Mouse (Mus musculus): Measurements from ENCODE around the gene Cyb5b.
"Not testable (repeated sequence)": the region's sequence is repeated elsewhere in the genome, so short reads cannot be mapped to it uniquely, and the experiment has no call there.

Gene Cyb5b

DNA sequence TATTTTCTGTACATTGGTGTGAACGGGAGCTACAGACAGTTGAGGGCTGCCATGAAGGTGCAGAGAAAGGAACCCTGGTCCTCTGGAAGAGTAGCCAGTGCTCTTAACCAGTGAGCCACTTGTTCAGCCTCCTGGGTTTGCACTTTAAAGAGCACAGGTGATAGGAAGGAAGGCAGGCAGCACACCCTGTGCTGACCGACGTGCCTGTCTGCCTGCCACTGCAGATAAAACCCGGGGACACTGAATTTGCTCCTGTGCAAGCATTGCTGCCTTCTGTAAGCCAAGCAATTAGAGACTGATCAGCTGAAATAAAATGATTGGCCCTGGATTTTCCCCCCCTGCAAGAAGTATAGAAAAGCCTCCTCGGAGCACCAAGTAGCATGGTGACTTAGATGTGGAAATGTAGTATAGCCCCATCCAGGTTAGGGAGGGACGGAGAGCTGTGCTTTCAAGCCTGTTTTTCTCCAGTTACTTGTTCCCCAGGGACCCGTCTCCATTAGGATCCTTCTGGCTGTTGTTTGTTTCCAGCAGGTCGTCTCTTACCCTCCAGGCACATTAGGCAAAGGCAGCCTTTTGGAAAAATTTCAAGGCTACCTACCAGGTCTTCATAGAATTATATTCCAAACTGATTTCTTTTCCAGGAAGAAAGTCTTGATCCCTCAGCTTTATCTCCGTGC lies 22.7 kb downstream of the Cyb5b start:
- no peak for DNase-seq (ENCODE audit: low read depth)

DNA sequence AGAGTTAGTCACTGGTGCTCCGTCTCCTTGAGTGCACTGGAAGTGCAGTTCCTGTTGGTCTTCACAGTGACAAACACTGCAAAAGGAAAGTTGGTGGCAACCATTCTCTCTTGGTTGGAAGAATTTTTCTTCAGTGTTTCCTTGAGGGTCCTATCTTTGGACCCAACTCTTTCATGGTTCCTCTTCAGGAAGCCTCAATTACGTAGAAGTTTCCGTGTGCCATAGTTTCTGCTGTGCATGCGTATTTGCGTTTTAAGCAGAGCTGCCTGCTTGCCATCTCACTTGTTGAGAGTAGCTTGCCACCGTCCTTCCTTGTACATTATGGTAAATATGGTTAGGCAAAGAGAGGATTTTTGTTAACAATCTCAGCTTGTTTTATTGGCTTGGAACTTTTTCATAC lies 30.7 kb downstream of the Cyb5b start:
- DNase-seq (ENCODE audit: low read depth): no peak

DNA sequence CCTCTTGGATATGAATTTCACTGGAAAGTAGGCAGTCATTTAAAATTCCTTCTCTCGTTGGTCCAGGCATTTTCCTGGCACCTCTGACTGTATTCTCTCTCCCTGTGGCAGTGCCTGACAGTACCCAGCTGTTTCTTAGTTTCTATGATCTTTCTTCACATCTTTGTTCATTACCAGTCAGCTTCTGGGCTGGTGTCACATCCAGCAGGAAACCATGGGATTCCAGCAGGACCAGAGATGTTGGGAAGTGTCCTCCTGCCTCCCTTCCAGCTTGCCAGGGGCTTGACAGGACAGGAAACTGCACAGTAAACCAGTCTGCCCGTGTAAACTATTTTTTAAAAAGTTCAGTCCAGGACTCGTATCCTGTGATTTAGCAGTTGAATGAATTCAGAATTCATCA lies 34.6 kb downstream of the Cyb5b start:
- DNase-seq (ENCODE audit: low read depth): no peak

DNA sequence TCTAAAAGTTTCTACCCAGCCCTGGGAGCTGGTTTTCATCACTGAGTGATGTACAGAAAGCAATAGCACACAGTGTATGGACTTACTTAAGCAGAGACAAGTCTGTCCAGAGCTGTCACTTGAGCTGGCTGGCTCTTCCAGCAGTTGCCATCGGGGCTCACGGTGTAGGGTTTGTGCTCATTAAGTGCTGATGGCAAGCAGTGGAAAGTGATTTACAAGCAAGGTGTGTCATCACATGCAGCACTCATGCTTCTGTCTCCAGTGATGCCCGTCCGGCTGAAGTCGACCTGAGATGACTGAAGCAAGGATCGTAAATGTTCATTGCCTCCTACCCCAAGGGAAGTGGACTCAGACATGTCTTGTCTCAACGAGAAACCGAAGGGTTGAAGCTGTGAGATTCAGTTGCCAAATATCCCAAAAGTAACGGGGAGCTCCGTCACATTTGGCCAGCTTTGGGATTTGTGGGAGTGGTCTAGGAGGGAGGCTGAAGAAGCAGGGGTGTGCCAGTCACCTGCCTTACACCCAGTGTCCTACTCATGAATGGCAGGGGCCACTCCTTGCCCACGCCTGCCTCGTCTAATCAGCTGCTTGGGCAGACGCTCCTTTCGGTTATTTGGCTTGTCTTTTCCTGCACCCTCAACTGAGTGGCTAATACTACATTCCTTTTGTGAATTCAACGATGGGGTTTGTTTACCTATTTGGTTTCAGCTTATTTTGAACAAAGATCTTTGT lies 36.4 kb downstream of the Cyb5b start:
- DNase-seq (ENCODE audit: low read depth): no peak

DNA sequence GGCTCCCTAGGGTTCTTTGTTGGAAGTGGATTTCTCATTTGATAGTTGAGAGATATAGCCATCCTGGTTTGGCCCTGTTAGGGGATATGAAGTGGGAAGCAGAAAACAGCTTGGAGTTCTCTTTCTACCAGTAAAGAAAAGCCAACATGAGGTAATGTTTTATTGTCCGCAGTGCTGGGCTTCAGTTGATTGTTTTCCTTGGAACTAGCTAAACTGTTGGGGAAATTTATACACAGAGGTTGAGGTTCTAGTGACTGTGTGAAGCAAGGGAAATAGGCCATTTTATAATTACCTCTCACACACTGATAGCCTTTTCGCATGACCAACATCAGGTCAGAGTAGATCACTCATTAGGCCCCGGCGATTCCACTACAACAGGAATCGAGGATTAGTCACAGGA lies 37.2 kb downstream of the Cyb5b start:
- DNase-seq (ENCODE audit: low read depth): no peak

DNA sequence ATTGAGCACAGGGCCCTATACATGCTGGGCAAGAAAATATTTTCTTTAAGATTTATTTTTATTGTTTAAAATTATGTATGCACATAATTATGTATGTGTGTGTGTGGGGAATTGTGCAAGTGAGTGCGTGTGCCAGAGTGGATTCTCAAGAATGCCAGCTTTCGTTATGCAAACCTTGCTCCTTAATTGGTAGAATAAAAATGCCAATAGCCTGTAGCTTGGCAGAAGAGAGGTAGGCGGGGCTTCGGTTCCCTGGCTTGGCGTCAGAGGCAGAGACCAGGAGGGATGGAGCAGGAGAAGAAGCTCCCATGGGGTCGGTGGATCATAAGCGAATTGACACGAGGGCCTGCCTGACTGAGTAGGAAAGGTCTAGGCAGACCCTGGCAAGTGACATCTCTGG lies 42.2 kb downstream of the Cyb5b start:
- no peak for DNase-seq (ENCODE audit: low read depth)

DNA sequence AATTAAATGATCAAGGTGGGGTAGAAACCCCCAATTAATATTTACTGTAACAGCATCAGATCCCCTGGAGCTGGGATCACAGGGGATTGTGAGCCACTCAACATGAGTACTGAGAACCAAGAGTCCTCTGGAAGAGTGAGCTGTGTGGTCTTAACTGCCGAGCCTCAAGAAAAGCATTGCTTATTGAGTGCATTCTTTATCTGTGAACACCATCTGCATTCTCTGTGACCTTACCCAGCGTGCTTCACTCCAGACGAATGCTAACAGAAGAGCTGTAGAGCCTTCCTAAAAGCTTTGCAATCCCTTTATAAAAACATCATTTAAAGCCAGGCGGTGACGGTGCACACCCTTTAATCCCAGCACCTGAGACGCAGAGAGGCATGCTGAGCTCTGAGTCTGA lies 42.9 kb downstream of the Cyb5b start:
- DNase-seq (ENCODE audit: low read depth): no peak

DNA sequence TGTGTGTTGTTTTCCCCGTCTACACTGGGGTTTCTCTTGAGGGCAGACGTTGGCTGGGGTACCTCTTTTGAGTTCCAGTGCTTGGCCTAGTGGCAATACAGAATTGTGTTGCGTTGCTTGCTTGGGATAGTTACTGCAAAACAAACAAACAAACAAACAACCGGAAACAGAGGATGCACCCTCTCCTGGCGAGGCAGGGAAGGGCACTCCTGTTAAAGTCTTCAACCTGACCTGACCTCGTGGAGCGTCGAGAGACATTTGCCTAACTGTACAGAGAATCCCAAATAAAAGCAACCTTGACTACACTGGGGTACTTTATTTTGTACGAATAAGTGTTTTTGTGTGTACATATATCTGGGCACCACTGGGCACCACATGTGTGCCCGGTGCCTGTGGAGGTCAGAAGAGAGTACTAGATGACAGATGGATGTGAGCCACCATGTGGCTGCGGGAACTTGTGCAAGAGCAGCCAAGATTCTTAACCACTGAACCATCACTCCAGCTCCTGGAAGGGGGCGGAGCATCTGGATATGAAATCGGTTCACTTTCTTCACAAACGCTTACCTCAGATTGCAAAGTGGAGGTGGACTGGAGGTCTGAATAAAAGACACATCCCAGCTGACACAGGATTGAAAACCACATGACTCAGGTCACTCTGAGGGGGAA lies 44.5 kb downstream of the Cyb5b start:
- no peak for DNase-seq (ENCODE audit: low read depth)

DNA sequence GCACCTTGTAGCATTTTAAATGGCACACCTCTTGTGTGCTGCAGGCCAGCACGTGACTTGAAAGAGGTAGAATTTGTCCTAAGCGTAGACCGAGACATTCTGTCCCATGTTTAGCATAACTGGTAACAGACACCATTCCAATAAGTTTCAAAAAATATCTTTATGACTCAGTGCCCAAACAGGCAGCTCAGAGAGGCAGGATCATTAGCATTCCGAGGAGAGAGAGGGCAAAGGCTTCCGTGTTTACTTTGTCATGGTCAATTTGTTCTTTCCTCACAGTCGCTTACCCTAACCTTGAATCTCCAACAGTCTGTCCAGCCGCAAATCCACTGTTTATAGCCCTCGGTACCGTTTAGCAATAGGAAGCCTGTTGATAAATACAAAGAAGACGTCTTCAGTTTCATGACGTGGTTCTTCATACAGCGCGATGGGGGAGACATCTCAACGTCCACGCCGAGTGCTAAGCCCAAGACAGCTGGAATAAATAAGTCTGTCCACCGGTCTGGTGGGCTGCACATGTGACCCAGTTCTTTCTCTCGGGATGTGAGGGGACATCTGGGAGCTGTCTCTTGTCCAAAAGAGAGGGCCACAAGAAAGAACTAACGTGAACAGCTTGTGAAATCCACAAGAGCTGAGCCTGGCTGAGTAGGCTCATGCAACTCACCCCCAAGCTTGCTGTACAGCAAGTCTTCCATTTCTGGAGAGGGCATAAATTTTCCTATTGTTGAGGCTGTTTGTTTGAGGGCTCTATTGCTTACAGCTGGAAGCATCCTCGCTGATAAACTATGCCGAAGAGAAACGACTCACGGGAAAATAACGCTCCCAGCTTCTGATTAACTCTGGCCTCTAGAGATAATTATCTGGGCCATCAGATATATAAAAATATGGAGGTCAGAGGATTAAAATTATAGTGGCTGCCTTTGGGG lies 47.7 kb downstream of the Cyb5b start:
- DNase-seq (ENCODE audit: low read depth): no peak

DNA sequence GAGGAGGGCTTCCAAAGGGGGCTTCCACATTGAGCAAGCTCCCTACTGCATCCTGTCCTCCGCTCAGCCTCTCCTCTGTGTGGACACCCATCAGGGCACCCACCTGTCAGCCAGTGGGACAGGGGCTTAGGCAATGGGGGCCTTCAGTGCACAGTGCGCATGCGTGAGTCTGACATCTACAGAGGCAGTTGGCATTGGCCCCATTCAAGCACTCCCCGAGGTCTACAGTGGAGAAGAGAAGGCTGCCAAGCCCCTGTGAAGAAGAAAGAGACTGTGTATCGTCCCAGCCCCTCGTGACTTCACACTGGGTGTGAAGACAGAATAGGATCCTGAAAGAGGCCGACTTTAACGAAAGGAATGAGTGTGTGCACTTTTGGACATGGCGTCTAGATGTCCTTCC lies 54.7 kb downstream of the Cyb5b start:
- DNase-seq (ENCODE audit: low read depth): no peak

DNA sequence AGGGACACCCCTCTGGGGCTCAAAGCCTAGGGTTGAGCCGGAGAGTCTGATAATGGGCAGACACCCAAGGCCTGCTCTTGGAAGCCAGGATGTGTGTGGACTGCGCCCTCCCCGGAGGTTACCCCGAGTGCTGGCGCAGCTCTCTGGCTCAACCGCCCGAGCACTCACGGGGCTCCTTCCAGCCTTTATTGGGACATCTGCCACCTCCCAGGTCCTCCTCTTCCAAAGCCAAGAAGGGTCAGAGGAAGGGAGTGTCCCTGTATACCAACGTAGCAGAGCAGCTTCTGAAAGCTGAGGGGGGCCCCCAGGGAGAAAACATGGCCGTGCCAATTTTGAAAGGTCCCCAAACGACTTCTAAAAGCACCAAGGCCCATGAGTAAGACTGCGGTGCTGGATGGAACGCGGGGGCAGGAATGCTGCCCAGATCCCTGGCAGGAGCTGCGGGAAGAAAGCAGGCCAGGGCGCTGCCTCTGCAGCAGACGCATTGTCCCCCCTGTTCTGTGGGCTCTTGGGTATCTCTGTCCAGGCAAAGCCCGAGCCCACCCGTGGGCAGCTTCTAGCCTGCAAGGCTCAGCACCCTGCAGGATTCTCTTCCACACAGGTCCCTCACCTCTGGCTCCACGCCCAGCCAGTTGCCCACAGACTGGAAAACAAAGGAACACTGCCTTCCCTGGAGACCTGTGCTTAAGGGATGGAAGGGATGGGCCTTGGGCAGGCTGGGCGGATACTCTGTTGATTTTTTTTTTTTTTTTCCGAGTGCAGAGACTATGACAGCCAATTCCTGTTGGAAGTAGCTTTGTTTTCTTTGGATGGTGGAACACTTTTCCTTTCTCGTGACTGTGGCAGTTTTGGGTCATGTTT lies 55.5 kb downstream of the Cyb5b start:
- DNase-seq (ENCODE audit: low read depth): no peak

DNA sequence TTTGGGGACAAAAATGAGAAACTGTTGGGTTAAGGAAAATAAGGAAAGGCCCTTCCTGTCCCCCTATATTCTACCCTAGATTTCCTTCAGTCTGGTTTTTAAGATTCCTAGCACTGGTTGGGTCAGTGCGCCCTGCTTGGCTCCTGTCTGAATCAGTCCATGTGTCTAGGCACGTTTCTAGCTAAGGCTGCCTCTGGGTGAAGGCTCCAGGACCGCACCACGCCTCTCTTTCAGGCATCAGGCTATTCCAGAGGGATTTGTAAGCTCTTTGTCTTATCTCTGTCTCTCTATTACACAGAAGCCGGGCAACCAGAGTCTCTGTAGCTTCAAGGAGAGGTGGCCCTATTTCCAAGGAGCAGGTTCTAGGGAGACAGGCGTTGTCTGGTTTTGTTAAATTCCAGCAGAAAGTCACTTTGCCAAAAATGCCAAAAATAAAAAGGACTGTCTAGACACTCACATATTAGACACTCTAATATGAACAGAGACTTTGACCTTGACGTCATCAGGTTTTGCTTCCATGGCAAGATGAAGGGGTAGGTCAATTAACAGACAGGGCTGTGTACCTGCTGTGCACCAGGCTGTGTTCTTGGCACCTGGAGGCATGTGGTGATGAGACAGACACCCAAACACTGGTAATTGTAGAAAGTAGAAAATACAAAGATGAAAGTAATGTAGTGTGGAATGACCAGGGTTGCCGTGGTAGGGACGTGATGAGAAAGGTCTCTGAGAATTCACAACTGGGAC lies 56.5 kb downstream of the Cyb5b start:
- DNase-seq (ENCODE audit: low read depth): no peak

DNA sequence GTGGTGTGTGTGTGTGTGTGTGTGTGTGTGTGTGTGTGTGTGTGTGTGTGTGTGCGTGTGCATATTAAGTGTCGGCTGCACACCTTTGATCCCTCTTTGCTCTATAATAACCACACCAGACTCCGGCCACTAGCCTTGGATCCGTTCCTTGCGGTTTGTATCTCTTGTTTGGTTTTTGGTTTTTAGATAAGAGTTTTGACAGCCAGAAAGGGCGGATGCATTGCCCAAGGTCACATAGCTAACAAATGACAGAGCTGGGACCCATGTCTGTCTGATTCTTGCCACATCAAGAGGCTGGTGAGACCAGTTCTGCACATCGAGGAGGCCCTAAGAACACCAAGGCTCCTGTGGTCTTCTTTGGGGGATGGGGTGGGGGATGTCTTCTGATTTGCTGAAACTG lies 58.7 kb downstream of the Cyb5b start:
- no peak for DNase-seq (ENCODE audit: low read depth)

DNA sequence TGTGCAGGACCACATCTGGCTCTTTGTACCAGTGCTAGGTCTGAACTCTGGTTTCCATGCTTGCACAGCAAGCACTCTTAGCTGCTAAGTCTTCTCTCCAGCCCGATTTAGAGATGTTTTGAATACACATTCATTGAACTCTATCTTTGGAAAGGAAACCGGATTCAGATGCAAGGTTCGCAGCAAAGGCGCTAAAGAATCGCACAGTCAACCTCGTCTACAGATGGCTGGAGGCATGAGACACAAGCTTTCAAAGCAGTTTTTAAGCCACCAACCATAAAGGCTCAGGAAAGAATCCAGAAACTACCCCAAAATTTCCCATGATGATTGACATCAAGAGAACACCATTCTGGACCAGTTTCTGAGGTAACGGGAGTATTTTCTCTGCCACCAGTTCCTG lies 61.6 kb downstream of the Cyb5b start:
- no peak for DNase-seq (ENCODE audit: low read depth)

DNA sequence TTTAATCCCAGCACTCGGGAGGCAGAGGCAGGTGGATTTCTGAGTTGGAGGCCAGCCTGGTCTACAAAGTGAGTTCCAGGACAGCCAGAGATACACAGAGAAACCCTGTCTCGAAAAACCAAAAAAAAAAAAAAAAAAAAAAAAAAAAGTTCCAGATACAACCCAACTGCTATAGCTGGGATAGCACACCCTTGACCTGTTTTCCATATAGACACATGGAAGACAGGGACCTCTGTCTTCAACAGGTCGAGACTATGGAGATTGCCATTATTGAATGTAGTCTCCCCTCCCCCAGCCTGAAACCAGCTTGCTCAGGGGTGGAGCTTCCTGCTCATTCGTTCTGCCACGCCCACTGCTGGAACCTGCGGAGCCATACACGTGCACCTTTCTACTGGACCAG lies 66.8 kb downstream of the Cyb5b start:
- not testable (repeated sequence) for DNase-seq (ENCODE audit: low read depth)

DNA sequence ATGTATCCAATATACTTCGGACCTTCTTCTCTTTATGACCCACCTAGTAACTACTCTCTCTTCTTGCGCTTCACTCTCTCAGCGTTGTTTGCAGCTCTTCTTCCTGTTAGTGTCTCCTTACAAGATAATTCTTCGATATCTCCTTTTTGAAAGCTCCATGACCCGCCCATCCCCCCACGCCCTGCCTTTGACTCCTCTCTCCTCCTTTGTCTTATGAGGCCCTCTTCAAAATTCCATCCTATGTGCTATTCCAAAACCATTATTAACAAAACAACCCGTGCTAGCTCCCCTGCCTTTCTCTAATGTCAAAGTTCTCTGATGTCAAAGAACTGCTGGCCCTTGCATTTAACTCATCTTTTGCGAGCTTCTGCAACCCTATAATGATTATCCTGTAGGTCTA lies 67.7 kb downstream of the Cyb5b start:
- no peak for DNase-seq (ENCODE audit: low read depth)

DNA sequence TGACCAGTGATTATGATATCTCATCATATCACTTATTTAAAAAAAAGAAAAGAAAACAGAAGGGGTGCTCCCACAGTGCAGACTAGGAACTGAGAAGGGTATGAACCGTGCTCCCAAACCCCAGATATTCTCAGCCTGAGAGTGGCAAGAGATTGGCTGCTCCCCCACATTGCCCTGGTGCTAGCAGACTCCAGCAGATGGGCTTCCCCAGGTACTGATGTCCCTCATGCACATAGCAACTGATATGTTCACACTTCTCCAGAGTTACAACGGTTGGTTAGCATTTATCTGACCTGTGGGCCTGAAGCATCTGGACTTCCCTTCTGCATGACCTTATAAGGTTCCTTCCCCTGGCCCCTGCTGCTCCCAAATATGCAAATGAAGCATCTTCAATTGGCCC lies 68.6 kb downstream of the Cyb5b start:
- no peak for DNase-seq (ENCODE audit: low read depth)

DNA sequence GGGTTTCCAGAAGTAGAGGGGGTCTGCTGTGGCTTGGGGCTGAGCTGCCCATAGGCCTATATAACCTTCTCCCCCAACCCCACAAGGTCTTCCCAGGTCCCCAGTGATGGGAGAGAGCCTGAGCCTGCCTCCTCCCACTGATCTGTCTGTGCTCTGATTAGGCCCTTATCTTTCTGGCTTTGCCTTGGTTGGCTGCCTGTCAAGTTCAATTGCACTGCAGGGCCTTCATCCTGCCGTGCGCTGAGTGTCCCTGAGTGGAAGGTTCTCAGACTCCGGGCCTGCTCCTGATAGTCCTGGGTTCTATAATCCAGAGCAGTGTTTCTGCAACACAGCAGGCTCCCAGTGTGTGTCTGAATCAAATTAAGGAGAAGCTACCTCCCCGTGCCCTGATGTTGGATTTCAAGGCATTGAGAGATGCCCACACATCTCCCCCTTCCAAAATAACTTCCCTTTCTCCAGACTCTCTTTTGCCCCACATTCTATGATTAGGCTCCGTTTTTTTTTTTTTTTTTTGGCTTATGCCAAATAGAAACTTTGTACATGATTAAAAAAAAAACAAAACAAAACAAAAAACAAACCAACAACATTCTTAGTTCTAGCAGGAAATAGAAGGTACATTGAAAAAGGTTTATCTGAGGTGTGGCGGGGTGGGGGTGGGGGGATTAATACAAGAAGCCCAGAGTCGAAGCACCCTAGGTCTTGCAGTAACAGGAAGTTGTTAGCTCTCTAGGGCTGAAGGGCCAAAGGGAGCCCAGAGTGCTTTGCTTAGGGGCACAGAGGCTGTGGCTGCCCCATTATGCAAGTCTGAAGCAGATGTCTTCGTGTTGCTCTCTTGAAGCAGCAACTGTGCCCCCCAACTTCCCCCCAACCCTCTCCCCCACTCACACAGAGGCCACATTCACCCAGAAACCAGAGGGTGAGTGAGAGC lies 71.7 kb downstream of the Cyb5b start:
- DNase-seq (ENCODE audit: low read depth): no peak

DNA sequence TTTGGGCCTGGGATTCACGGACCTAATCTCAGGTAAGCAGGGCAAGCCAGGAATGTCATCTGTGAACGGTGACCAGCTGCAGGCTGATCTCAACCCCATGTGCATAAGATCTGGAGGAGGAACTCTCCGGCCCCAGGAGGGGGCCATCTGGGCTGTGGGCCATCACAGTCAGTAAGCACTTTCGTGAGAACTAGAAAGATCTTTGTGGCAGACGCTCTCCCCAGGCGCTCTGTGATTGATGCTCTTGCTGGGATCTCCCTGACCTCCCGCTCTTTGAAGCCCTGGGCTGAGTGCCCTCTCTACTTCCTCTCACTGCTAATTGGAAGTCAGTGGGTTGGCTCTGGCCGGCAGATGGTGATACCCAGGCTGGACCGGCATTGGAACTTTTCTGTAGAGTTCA lies 75.7 kb downstream of the Cyb5b start:
- DNase-seq (ENCODE audit: low read depth): no peak

Data from induced T-regulatory cell, adult 2 months (primary cell).